ENCODE assay signal across 28 mouse cellular contexts in the genomic region with DNA sequence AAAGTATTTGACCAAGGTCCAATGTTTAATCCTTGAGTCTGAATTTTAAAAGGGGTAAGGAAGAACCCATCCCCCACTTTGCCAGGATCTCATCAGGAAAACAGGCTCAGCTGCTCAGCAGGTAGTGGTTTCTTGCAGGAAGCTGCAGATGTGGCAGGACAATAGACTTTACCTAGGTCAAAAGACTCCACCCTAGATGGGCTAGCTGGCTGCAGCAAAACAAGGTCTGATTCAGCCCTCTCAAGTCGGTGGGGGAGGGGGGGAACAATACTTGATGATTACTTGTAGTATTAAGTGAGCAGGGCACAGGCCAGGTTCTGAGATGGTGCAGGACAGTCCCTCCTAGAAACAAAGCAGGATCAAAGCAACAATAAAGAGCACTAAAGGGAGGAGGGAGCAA.
DNase-seq lines count a peak whose midpoint lies in the region; ATAC-seq and TF ChIP-seq lines count a peak whose summit lies in the region.
"Had no signal": no experiment of that assay in that cellular context is flagged by ENCODE, and none has a peak within 500 bp of the region (broad histone marks: within the 10 kb centered on the region; RNA-seq: fewer than 3 reads in every experiment).

No protein-coding gene starts in this region.

- no peak overlapping the region for H3K4me2 ChIP-seq in heart, embryonic 11.5 days
- H3K4me2 ChIP-seq: embryonic facial prominence, embryonic 13.5 days; embryonic facial prominence, embryonic 15.5 days; forebrain, embryonic 12.5 days had no signal

- intact Hi-C loops in left cerebral cortex, postnatal 4 days (cut with DNase I), result no loop called here

- no peak overlapping the region for H3K27ac ChIP-seq in heart, embryonic 11.5 days (ENCODE audit: low read depth, low read length)
- H3K27ac ChIP-seq in layer of hippocampus, adult 2 months, result no peak overlapping the region
- H3K27ac ChIP-seq: embryonic facial prominence, embryonic 13.5 days; embryonic facial prominence, embryonic 15.5 days; forebrain, embryonic 10.5 days; forebrain, embryonic 12.5 days had no signal

- WGBS in heart, embryonic 11.5 days (ENCODE audit: insufficient replicate concordance), result 23% methylated on average over 1 of the region's 1 CpGs

- no peak for ATAC-seq in heart, embryonic 11.5 days (replicated peaks; ENCODE audit: insufficient number of reproducible peaks, low FRiP score, low TSS enrichment)
- ATAC-seq: CD4-positive, CD25-positive, alpha-beta regulatory T cell, adult 4 months; forebrain, embryonic 14.5 days; forebrain, embryonic 16.5 days; Patski had no signal

- peak; percentile 64 for DNase-seq in heart, adult 11 months
- DNase-seq in ES-CJ7 (ENCODE audit: low read depth, low spot score), result peak; percentile 73
- DNase-seq in R1 (ENCODE audit: low read depth, low spot score), result peak; percentile 87
- no peak for DNase-seq in left cerebral cortex, postnatal 4 days
- no peak for DNase-seq in layer of hippocampus, adult 2 months (ENCODE audit: low spot score in 2 of 2)
- DNase-seq: adrenal gland, adult 2 months; adrenal gland, postnatal 10 days; adrenal gland, postnatal 25 days; B cell, adult 2 months; cerebellum, adult 11 months; cerebellum, adult 18-20 months; cerebellum, adult 8-10 months; cerebellum, adult 9-11 months; cerebellum, postnatal 14 days; cerebellum, postnatal 36 days; embryo, embryonic 11 days had no signal

- H3K27me3 ChIP-seq in heart, embryonic 11.5 days (ENCODE audit: control insufficient read depth, insufficient read depth, low read length), result no peaks in the 10 kb centered on the region
- H3K27me3 ChIP-seq: CH12.LX; embryonic facial prominence, embryonic 13.5 days; embryonic facial prominence, embryonic 15.5 days; forebrain, embryonic 12.5 days had no signal

- no peak overlapping the region for H3K4me3 ChIP-seq in heart, embryonic 11.5 days (ENCODE audit: low read depth, low read length)
- H3K4me3 ChIP-seq in layer of hippocampus, adult 2 months, result no peak overlapping the region
- H3K4me3 ChIP-seq: embryonic facial prominence, embryonic 13.5 days; embryonic facial prominence, embryonic 15.5 days; erythroblast, embryonic 14.5 days; forebrain, embryonic 10.5 days; forebrain, embryonic 12.5 days had no signal

- no peak for TF ChIP-seq CTCF in layer of hippocampus, adult 2 months (conservative IDR thresholded peaks at IDR 0.05)

- no peaks in the 10 kb centered on the region for H3K4me1 ChIP-seq in heart, embryonic 11.5 days (ENCODE audit: control insufficient read depth, insufficient read depth, low read length)
- H3K4me1 ChIP-seq: embryonic facial prominence, embryonic 13.5 days; embryonic facial prominence, embryonic 15.5 days; forebrain, embryonic 10.5 days; forebrain, embryonic 12.5 days had no signal

- H3K9me3 ChIP-seq in heart, embryonic 11.5 days (replicated peaks; ENCODE audit: control insufficient read depth, low read length), result no peaks in the 10 kb centered on the region
- H3K9me3 ChIP-seq: embryonic facial prominence, embryonic 13.5 days; embryonic facial prominence, embryonic 15.5 days; forebrain, embryonic 10.5 days; forebrain, embryonic 12.5 days; G1E had no signal

- no peak overlapping the region for H3K9ac ChIP-seq in heart, embryonic 11.5 days (ENCODE audit: low read depth, low read length)
- H3K9ac ChIP-seq: embryonic facial prominence, embryonic 13.5 days; embryonic facial prominence, embryonic 15.5 days; forebrain, embryonic 12.5 days had no signal

- no peaks in the 10 kb centered on the region for H3K36me3 ChIP-seq in heart, embryonic 11.5 days (ENCODE audit: control insufficient read depth, insufficient read depth, low read length)
- H3K36me3 ChIP-seq: embryonic facial prominence, embryonic 13.5 days; embryonic facial prominence, embryonic 15.5 days; forebrain, embryonic 10.5 days; forebrain, embryonic 12.5 days; G1E had no signal

Comparison
In these comparisons a context has a peak if more than half of its experiments do, and no peak if none do; other contexts are left out.
1. DNase-seq: peak in heart, adult 11 months (single experiment), ES-CJ7 (single experiment) and R1 (single experiment); none in left cerebral cortex, postnatal 4 days (single experiment) and layer of hippocampus, adult 2 months (0 of 2).